Mouse (Mus musculus): ENCODE data around the gene Fkbp5. TPM values are rescaled to one million over a fixed set of nuclear protein-coding genes. Genes with fewer than 3 reads are reported as not detected.

The Fkbp5 gene
- polyA plus RNA-seq, 1 experiment: 10.6 TPM

DNA sequence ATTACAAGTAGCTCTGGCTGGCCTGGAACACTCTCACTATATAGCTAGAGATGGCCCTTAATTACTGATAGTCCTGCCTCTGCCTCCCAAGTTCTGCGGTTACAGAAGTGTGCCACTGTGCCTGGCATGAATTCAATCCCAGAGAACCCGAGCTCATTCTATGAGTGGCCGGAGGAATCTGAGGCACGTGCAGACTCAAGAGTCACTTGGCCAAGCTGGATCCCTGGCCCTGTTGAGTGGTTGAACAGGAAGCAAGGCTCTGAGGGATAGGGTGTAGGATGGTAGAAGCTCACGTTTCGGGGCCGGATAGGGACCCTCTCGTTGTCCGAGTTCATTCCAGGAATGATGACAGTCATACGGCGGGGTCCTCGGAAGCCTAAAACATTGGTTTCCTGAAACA lies 161.5 kb downstream of the Fkbp5 start:
- Histone ChIP-seq H3K27ac (ENCODE audit: insufficient read depth, low read depth, low read length) (no peak overlapping the region), H3K36me3 (ENCODE audit: control insufficient read depth, insufficient read depth, low read length) (no peaks in the 10 kb centered on the region), H3K27me3 (ENCODE audit: control insufficient read depth, insufficient read depth, low read length) (peaks cover 6% of the 10 kb centered on the region), H3K4me1 (ENCODE audit: control insufficient read depth, insufficient read depth, insufficient read length, low read length) (peaks cover 9% of the 10 kb centered on the region; the same call in 1 of the 2 replicates), H3K4me3 (ENCODE audit: low read depth, low read length) (no peak overlapping the region)
- WGBS: 87% methylated on average over 12 of the region's 12 CpGs
- TF ChIP-seq CTCF (IDR thresholded peaks at IDR 0.05; ENCODE audit: extremely low read depth, insufficient read length, insufficient replicate concordance, low read depth, low read length) (no peak), POLR2A (IDR thresholded peaks at IDR 0.05; ENCODE audit: low read depth, low read length) (no peak)

DNA sequence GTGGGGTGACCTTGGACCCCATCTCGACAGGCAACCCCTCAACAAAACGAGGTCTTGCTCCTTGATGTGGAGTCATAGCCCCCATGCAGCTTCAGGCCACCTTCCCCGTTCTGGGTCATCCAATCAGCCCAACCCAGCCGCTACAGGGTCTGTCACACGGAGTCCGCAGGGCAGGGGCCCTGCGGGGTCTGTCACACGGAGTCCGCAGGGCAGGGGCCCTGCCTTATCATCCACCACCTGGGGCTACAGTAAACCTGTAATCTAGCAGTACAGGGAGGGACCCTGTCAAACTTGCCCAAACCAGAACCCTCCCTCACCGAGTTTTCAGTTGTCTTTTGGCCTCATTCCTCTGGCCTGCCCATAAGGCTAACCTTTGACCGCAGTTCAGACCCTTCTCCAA lies 165.3 kb downstream of the Fkbp5 start:
- TF ChIP-seq CTCF (IDR thresholded peaks at IDR 0.05; ENCODE audit: extremely low read depth, insufficient read length, insufficient replicate concordance, low read depth, low read length) (no peak), POLR2A (IDR thresholded peaks at IDR 0.05; ENCODE audit: low read depth, low read length) (no peak)
- peaks cover 6% of the 10 kb centered on the region for H3K27me3 ChIP-seq (ENCODE audit: control insufficient read depth, insufficient read depth, low read length)
- no peaks in the 10 kb centered on the region for H3K36me3 ChIP-seq (ENCODE audit: control insufficient read depth, insufficient read depth, low read length)
- WGBS: 59% methylated on average over 11 of the region's 11 CpGs
- H3K4me1 ChIP-seq (ENCODE audit: control insufficient read depth, insufficient read depth, insufficient read length, low read length): peaks cover 19% of the 10 kb centered on the region
- H3K4me3 ChIP-seq (ENCODE audit: low read depth, low read length): no peak overlapping the region
- no peak overlapping the region for H3K27ac ChIP-seq (ENCODE audit: insufficient read depth, low read depth, low read length)

DNA sequence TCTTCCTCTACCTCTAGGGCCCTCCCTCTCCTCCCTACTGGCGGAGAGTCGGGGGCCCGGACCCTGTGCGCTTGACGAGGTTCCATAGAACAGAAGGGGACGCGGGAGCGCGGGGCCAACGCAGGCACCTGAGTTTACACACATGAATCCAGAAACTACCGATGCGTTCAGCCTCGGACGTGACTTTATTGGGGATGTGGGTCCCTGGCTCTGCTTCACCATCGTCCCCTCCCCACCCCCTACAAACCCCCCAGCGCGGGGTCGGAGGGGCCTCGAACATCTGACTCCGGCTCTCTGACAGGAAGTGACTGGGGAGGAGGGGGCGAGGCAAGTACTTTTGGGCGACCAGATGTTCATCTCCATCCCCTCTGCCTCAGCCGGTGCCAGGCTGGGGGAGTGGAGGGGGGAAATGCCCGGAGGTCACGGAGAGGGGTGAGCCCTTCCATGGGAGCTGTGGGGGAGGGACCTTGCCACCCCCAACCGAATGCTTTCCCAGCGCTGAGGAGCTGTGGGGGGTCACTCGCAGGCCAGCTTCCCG lies 165.9 kb downstream of the Fkbp5 start:
- peaks cover 19% of the 10 kb centered on the region for H3K4me1 ChIP-seq (ENCODE audit: control insufficient read depth, insufficient read depth, insufficient read length, low read length)
- no peaks in the 10 kb centered on the region for H3K36me3 ChIP-seq (ENCODE audit: control insufficient read depth, insufficient read depth, low read length)
- no peak for TF ChIP-seq POLR2A (IDR thresholded peaks at IDR 0.05; ENCODE audit: low read depth, low read length)
- TF ChIP-seq CTCF (IDR thresholded peaks at IDR 0.05; ENCODE audit: extremely low read depth, insufficient read length, insufficient replicate concordance, low read depth, low read length): no peak
- 2% methylated on average over 29 of the region's 29 CpGs for WGBS
- no peak overlapping the region for H3K27ac ChIP-seq (ENCODE audit: insufficient read depth, low read depth, low read length)
- peaks cover 6% of the 10 kb centered on the region for H3K27me3 ChIP-seq (ENCODE audit: control insufficient read depth, insufficient read depth, low read length)
- peak overlapping the region; percentile 83 for H3K4me3 ChIP-seq (ENCODE audit: low read depth, low read length)

DNA sequence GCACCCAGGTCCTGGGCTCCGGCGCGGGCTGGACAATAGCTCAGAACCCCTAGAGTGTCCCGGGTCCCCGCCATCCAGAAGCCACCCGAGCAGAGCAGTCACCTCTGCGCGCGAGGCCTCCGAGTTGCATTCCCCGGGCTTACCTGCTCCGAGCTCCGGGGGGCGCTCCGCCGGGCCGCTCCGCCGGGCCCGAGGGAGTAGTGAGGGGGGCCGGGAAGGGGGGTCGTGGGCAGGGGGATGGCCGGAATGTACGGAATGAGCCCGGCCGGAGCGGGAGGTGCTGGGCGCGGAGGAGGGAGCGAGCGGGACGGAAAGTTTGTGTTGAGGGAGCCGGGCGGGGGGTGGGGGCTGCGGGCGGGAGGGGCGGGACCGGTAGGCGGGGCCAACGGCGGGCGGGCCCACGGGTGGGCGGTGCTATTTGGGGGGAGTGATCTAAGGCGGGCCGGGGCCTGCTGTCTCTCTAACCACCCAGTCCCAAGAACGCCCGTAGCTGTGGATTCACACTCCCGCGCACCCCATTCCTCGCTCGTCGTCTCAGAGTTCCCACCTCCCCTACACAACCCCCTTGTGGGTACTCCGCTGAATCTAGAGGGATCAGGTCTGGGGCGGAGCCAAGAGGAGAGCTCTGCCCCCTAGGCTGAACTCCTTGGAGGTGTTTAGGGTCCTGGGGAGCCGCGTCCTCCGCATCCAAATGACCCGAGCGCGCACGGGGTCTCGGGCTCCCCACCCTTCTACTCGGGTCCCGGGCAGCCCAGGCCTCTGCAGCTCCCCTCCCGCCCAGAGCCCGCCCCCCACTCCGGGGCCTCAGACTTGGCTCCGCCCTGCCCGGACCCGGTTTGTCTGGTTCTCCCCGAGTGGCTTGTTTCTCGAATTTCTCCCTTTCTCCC lies 166.6 kb downstream of the Fkbp5 start, which contains the start of gene Tead3:
TSS of gene Tead3 (minus strand) at position 352 of the 887 bp plus-strand sequence.
- peak within 1 kb of the TSS; percentile 83 for H3K4me3 ChIP-seq (ENCODE audit: low read depth, low read length)
- TF ChIP-seq CTCF (IDR thresholded peaks at IDR 0.05; ENCODE audit: extremely low read depth, insufficient read length, insufficient replicate concordance, low read depth, low read length): no peak
- TF ChIP-seq POLR2A (IDR thresholded peaks at IDR 0.05; ENCODE audit: low read depth, low read length): 0 out of 2 replicates have a peak, but pooled peaks have one; percentile 26
- peaks cover 19% of the 10 kb centered on the region for H3K4me1 ChIP-seq (ENCODE audit: control insufficient read depth, insufficient read depth, insufficient read length, low read length)
- H3K36me3 ChIP-seq (ENCODE audit: control insufficient read depth, insufficient read depth, low read length): no peaks in the 10 kb centered on the region
- H3K27ac ChIP-seq (ENCODE audit: insufficient read depth, low read depth, low read length): peak within 1 kb of the TSS; percentile 86
- under 1% methylated on average over 66 of the region's 73 CpGs for WGBS
- H3K27me3 ChIP-seq (ENCODE audit: control insufficient read depth, insufficient read depth, low read length): peaks cover 6% of the 10 kb centered on the region

DNA sequence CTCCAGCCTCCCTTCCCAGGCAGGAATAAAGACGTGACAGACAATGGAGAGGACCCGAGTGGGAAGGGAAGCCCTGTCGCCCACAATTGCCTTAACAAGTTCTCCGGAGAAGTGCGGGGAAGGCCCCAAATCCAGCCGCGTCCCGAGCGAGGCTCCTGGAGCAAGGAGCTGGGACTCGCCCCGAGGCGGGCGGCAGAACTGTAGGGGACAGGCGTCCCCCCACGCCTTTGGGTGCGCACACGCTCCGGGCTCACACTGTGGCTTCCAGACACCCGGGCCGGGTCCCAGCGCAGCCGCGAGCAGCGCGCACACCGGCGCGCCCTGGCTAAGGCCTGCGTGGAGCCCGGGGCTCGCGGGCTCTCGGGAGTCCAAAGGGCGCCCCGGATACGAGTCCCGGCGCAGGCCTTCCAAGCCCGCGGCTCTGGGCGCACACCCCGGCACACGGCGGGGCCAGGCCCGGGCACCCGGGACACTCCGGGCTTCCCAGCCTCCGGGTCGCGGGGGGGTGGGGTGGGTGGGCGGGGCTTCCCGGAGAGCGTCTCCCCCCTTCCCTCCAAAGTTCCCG lies 167.3 kb downstream of the Fkbp5 start:
- no peak for TF ChIP-seq CTCF (IDR thresholded peaks at IDR 0.05; ENCODE audit: extremely low read depth, insufficient read length, insufficient replicate concordance, low read depth, low read length)
- peak; percentile 19; the same call in 1 of the 2 replicates for TF ChIP-seq POLR2A (IDR thresholded peaks at IDR 0.05; ENCODE audit: low read depth, low read length)
- H3K4me1 ChIP-seq (ENCODE audit: control insufficient read depth, insufficient read depth, insufficient read length, low read length): peaks cover 22% of the 10 kb centered on the region
- peaks cover 6% of the 10 kb centered on the region for H3K27me3 ChIP-seq (ENCODE audit: control insufficient read depth, insufficient read depth, low read length)
- under 1% methylated on average over 54 of the region's 54 CpGs for WGBS
- H3K4me3 ChIP-seq (ENCODE audit: low read depth, low read length): peak overlapping the region; percentile 83
- H3K27ac ChIP-seq (ENCODE audit: insufficient read depth, low read depth, low read length): peak overlapping the region; percentile 86
- no peaks in the 10 kb centered on the region for H3K36me3 ChIP-seq (ENCODE audit: control insufficient read depth, insufficient read depth, low read length)

DNA sequence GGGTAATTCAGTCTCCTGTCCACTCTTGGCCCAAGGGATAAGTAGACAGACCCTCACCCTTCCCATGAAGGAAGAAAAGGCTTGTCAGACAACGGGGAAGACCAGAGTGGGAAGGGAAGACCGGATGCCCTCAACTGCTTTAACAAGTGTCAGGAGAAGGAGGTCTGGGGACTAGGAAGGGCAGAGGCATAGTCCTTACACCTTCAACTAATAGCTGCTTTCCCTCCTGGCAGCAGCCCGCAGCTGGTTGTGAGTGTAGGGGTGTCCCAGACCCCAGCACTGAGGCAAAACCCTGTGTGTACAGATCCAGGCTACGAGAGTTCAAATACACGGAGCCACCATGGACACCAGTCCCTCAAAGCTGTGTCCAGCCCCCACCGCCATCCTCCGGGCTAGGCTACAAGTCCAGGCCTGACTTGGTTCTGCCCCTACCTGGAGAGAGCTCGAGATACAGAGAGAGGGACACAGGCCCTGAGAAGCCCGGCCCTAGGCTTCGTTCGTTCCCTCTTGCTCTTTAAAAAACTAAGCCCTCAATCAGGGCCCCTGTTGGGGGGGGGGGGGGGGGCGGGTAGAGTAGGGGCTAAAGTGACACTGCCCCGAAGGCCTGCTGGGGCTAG lies 168.0 kb downstream of the Fkbp5 start:
- WGBS: 10% methylated on average over 13 of the region's 13 CpGs
- Histone ChIP-seq H3K27ac (ENCODE audit: insufficient read depth, low read depth, low read length) (peak overlapping the region; percentile 77), H3K27me3 (ENCODE audit: control insufficient read depth, insufficient read depth, low read length) (peaks cover 6% of the 10 kb centered on the region), H3K4me3 (ENCODE audit: low read depth, low read length) (peak overlapping the region; percentile 83), H3K4me1 (ENCODE audit: control insufficient read depth, insufficient read depth, insufficient read length, low read length) (peaks cover 22% of the 10 kb centered on the region), H3K36me3 (ENCODE audit: control insufficient read depth, insufficient read depth, low read length) (no peaks in the 10 kb centered on the region)
- no peak for TF ChIP-seq POLR2A (IDR thresholded peaks at IDR 0.05; ENCODE audit: low read depth, low read length)
- no peak for TF ChIP-seq CTCF (IDR thresholded peaks at IDR 0.05; ENCODE audit: extremely low read depth, insufficient read length, insufficient replicate concordance, low read depth, low read length)

Other genes with a start within 250 kb of the Fkbp5 start
- 13.3 and 16.6 TPM in 2 replicates for gene Fance, start 204.0 kb downstream of the Fkbp5 start, polyA plus RNA-seq (2012; rRNA removed)
- 1,432 and 2,365 TPM in 2 replicates for gene Rpl10a, start 189.1 kb downstream of the Fkbp5 start, polyA plus RNA-seq (2012; rRNA removed)
- 25.2 and 36.7 TPM in 2 replicates for gene Tead3, start 166.7 kb downstream of the Fkbp5 start, polyA plus RNA-seq (2012; rRNA removed)
- 0.34 TPM in 1 of 2 replicates, not detected in the other for gene Tulp1, start 152.3 kb downstream of the Fkbp5 start, polyA plus RNA-seq (2012; rRNA removed)
- gene Armc12, start 13.3 kb upstream of the Fkbp5 start, polyA plus RNA-seq (2012; rRNA removed): not detected in 2 replicates
- gene Clpsl2, start 31.9 kb upstream of the Fkbp5 start, polyA plus RNA-seq (2012; rRNA removed): not detected in 2 replicates
- 1,332 and 30,405 TPM in 2 replicates for gene Clps, start 43.2 kb upstream of the Fkbp5 start, polyA plus RNA-seq (2012; rRNA removed)
- gene Lhfpl5, start 58.1 kb upstream of the Fkbp5 start, polyA plus RNA-seq (2012; rRNA removed): 0.66 and 1.0 TPM in 2 replicates
- 10.1 and 19.7 TPM in 2 replicates for gene Srpk1, start 105.2 kb upstream of the Fkbp5 start, polyA plus RNA-seq (2012; rRNA removed)
- gene Slc26a8, start 172.7 kb upstream of the Fkbp5 start, polyA plus RNA-seq (2012; rRNA removed): 0.08 and 0.14 TPM in 2 replicates
- gene Mapk14, start 173.8 kb upstream of the Fkbp5 start, polyA plus RNA-seq (2012; rRNA removed): 30.8 and 47.8 TPM in 2 replicates
- gene AC170998.1, start 208.6 kb upstream of the Fkbp5 start, polyA plus RNA-seq (2012; rRNA removed): 0.19 and 0.55 TPM in 2 replicates

All from small intestine, adult 2 months (tissue).